Mouse (Mus musculus) ES-CJ7 (cell line): ENCODE data around the gene Gm43302.
"Not testable (repeated sequence)": the region's sequence is repeated elsewhere in the genome, so short reads cannot be mapped to it uniquely, and the experiment has no call there.

Experiments used
- DNase-seq: peaks from one replicate; pipeline ENCODE4 v3.0.0; 2011; ENCODE audit warnings: low read depth, low spot score

Gm43302 gene

DNA sequence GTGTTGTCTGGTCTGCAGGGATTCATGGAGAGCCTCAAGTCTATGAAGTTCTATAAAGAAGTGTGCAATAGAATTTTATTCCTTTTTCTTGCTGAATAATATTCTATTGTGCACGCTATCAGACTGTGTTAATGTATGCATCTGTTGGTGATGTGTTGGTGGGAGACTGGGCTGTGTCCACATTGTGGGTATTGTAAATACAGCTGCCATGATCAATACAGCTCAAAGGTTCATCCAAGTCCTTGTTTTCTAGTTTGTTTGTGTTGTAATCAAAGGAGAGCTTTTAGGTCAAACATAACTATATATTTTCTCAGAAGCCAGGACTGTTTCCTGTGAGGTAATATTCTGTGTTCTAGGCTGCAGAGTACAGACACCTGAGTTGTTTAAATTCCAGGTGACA lies 94.3 kb downstream of the Gm43302 start:
- DNase-seq = not testable (repeated sequence)

DNA sequence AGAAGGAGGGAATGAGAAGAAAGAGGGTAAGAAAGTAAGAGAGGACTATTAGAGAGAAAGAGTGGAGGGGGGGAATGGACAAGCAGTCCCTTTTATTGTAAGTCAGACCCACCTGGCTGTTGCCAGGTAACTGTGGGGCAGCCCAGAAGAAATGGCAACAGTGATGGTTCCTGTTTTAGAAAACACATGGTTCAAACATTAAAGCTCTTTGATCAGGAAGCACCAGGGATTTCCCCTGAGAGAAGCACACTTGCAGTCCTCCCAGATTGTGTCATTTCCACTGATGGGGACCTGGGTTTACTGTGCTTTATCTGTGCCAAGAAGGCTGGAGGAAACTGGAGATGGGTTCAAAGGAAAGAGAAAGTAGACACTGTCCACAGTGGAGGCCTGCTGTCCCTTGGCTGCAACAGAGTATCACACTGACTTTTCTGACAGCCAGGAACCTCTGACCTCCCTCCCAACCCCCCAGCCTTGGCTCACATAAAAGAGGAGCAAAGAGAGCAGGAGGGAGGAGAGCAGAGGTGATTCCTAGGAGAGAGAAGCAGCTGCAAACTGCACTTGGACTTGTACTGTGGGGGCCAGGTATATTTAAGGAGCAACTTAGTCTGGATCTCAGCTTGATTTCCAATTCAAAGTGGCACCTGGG lies 95.5 kb downstream of the Gm43302 start:
- not testable (repeated sequence) for DNase-seq

- DNase-seq = not testable (repeated sequence)
These were observed 97.2 kb downstream of the Gm43302 start for GRCm38 (mm10) chr5:105196308-105196707.

GRCm38 (mm10) chr5:105192536-105192935 lies 101.0 kb downstream of the Gm43302 start:
- DNase-seq = not testable (repeated sequence)

- peak; percentile 78 for DNase-seq
These were observed 112.0 kb downstream of the Gm43302 start for GRCm38 (mm10) chr5:105181446-105181845.
